Mouse (Mus musculus) bone marrow, adult 2 months (tissue): ENCODE measurements around the gene Tbx2. TPM values are rescaled to one million over a fixed set of nuclear protein-coding genes. Genes with fewer than 3 reads are reported as not detected.

Source experiments
- H3K27ac ChIP-seq: fragments of 200-500 bp; 2 replicates; pipeline ENCODE4 v1.5.1; 2012; ENCODE audit warnings: low read depth, mild to moderate bottlenecking, control low read depth, inconsistent platforms, low read length; ENCODE audit not compliant: control insufficient read depth, poor library complexity, insufficient read depth
- H3K4me1 ChIP-seq: fragments of 200-500 bp; 2 replicates; pipeline ENCODE4 v1.6.1; 2011; ENCODE audit warnings: low read length; ENCODE audit not compliant: control insufficient read depth, insufficient read depth
- H3K4me3 ChIP-seq: fragments of 200-500 bp; replicated peaks from 2 replicates; pipeline ENCODE3; 2011; ENCODE audit warnings: mild to moderate bottlenecking, low read depth, low read length, control low read depth; ENCODE audit not compliant: control insufficient read depth
- CTCF ChIP-seq: fragments of 200-500 bp; IDR thresholded peaks from 2 replicates; pipeline ENCODE4 v1.5.1; 2011; ENCODE audit warnings: low read length, control low read depth; ENCODE audit not compliant: control insufficient read depth, insufficient read depth
- POLR2A ChIP-seq: fragments of 200-500 bp; IDR thresholded peaks from 2 replicates; pipeline ENCODE4 v1.6.1; 2011; ENCODE audit warnings: low read depth, mild to moderate bottlenecking, control low read depth, low read length, borderline replicate concordance; ENCODE audit not compliant: control insufficient read depth
- WGBS: fragments of 180-500 bp; shearing (Covaris S2); methylation state at CpG from one replicate; pipeline ENCODE4 v1.1.7; 2018; 5-methylcytosine and 5-hydroxymethylcytosine counted together
- polyA plus RNA-seq: library from polyadenylated mRNA; stranded (reverse); fragments of >200 nt; gene quantifications from 2 replicates; pipeline ENCODE4 v1.2.4, GENCODE M21; 2011; ENCODE audit warnings: low replicate concordance; ENCODE audit not compliant: missing spikeins, insufficient read depth, insufficient read length

Gene Tbx2
- polyA plus RNA-seq, 1 experiment: 1.6 TPM

DNA sequence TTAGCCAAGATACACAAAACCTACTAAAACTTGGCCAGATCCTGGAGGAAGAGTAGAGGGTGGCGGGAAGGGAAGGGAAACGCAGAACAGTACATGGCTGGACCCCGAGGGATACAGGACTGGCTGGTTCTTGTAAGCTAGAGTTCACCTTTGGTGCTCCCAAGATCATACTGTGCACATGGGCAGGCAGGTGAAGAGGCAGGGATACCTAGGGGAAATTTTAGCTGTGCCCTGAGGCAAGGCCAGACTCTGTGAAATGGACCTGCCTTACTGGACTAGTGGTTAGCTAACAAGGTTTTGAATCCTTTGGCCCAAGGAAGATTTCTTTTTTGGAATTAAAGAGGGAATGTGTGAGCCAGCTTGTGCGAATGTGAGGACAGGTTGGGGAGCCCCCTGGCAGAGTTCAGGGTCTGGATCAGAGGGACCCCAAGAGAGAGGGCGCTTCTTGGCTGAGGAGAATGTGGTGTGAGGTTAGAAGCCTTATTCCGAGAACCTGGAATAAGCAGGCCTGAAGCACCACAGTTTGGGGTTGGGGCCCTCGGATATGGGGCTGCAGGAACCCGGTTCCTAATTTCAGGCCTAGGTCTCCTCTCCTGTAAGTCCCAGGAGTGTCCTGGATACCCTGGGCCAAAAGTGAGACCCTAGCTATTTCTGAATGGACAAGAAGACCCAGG lies 56.8 kb downstream of the Tbx2 start:
- no peak overlapping the region for H3K27ac ChIP-seq
- no peak for TF ChIP-seq CTCF
- H3K4me3 ChIP-seq: no peak overlapping the region
- no peaks in the 10 kb centered on the region for H3K4me1 ChIP-seq
- 57% methylated on average over 8 of the region's 8 CpGs for WGBS

DNA sequence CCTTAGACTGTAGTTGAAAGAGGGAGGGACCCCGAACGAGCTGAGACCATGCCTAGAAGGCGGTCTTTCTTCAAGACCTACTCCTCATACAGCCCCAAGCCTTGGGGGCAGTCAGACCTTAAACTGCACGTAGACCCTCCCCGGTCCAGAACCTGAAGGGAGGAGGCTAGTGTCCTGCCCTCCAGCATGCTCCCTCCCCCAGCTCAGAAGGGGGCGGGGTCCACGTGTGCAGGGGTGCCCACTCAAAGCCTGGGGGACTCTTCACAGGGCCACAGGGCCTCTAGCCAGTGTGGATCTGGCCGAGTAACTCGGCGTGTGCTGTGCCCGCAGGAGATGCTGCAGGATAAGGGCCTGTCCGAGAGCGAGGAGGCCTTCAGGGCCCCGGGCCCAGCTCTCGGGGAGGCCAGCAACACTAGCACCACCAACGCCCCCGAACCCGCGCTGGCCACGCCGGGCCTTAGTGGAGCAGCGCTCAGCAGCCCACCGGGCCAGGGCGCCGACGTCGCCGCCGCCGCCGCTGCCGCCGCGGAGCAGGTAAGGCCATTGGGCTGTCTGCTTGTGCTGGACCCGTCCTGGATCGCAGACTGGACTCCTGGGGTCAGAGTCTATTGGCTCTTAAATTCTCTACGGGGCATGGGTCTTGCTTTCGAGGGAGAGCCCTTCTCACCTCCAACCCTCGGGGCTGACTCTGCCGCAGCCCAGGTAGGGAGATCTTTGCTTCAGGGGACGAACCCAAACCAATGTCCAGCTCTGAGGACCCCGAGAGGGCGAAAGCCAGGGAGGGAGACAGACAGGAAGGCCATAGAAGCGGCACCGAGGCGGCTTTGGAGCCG lies 57.6 kb downstream of the Tbx2 start:
- TF ChIP-seq CTCF (no peak), POLR2A (no peak)
- Histone ChIP-seq H3K4me1 (no peaks in the 10 kb centered on the region), H3K4me3 (no peak overlapping the region), H3K27ac (no peak overlapping the region)
- 15% methylated on average over 47 of the region's 47 CpGs for WGBS

DNA sequence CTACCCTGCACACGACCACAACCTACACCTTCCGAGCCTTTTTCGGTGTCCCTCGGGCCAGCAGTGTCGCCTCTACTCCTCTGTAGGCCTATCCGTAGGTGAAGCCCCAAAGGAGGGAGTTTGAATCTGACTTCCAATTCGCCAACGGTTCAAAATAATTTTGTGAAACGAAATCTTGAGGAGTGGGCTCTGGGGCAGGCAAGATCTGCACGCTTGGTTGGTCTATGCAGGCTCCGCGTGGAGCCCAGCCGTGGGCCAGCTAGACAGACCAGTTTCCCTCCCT lies 58.2 kb downstream of the Tbx2 start:
- WGBS: 11% methylated on average over 13 of the region's 13 CpGs
- TF ChIP-seq POLR2A (no peak), CTCF (no peak)
- H3K27ac ChIP-seq: no peak overlapping the region
- no peaks in the 10 kb centered on the region for H3K4me1 ChIP-seq
- H3K4me3 ChIP-seq: no peak overlapping the region

DNA sequence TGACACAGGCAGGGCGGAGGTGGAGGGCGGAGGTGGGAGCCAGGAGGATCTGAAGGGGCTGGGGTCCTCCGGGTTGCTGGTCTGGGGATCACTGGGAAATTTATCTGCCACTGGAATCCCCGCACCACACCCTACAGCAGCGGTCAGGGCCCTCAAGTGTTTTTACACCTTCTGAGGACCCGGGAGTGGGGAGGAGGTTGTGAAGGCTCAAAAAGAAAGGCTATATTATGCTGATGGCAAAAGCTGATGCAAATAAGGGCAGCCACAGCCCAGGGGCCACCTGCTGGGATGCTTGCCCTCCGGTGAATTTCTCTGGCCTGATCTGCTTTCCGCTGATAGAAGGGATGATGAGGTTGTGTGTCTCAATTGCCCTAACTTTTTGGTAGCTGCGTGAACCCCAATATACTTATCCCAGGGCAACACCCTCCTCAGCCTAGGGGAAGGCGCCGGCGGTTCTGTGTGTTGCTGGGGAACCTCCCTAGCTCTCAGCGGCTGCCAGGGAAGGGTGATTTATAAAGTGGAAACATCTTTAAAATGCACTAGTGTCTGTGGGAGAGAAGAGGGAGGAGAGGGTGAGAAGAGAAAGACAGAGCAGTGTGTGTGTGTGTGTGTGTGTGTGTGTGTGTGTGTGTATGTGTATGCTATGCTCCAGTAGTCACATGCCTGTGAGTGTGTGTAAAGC lies 58.8 kb downstream of the Tbx2 start:
- no peak for TF ChIP-seq POLR2A
- no peak for TF ChIP-seq CTCF
- H3K27ac ChIP-seq: no peak overlapping the region
- no peak overlapping the region for H3K4me3 ChIP-seq
- WGBS: 12% methylated on average over 13 of the region's 13 CpGs
- no peaks in the 10 kb centered on the region for H3K4me1 ChIP-seq

Other genes starting within 250 kb of the Tbx2 start
- not detected in 2 replicates for gene Gm11444, start 17.8 kb downstream of the Tbx2 start, polyA plus RNA-seq
- not detected in 2 replicates for gene Tbx4, start 53.9 kb downstream of the Tbx2 start, polyA plus RNA-seq